Mouse (Mus musculus) CH12.LX (cell line): ENCODE measurements around the gene Tut7.

Experiments used
- CTCF ChIP-seq, 2 experiments: IDR thresholded peaks in 1 of 2; conservative IDR thresholded peaks in 1 of 2; 2 replicates each; pipeline ENCODE4 v1.5.1; 2011 to 2012; ENCODE audit warnings: low read depth in 2 of 2, low read length in 2 of 2, improper control_type of control experiment in 1 of 2, inconsistent platforms in 1 of 2, mild to moderate bottlenecking in 1 of 2, moderate library complexity in 1 of 2
- EP300 ChIP-seq: IDR thresholded peaks from 2 replicates; pipeline ENCODE4 v1.6.1; 2011; ENCODE audit warnings: low read length, improper control_type of control experiment
- MAX ChIP-seq: IDR thresholded peaks from 2 replicates; pipeline ENCODE4 v1.6.1; 2011; ENCODE audit warnings: low read length, improper control_type of control experiment
- POLR2AphosphoS2 ChIP-seq: IDR thresholded peaks from 2 replicates; pipeline ENCODE4 v1.6.1; 2011; ENCODE audit warnings: low read depth, low read length, improper control_type of control experiment
- USF1 ChIP-seq: IDR thresholded peaks from 2 replicates; pipeline ENCODE4 v1.6.1; 2014; ENCODE audit warnings: low read depth, mild to moderate bottlenecking, inconsistent platforms, low read length, improper control_type of control experiment
- ZMIZ1 ChIP-seq: IDR thresholded peaks from 2 replicates; pipeline ENCODE4 v1.6.1; 2012; ENCODE audit warnings: low read depth, mild to moderate bottlenecking, inconsistent platforms, low read length, improper control_type of control experiment

DNA sequence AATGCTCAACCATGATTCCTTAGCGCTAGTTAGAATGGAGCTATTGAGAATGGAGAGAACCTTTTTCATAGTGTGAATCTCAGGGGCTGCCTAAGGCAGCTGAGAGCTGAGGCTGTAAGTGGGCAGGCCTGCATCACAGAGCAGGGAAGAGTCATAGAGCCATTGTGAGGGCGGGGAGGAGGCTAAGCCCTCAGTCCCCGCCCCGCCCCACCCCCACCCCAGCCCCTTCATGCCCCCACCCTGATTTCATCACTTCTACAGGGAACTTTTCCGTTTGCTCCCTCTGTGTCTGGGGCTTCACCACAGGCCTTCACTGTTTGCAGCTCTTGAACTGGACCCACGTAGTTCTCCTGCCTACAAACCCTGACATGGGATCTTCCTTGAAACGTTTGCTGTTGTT lies 91.3 kb downstream of the Tut7 start, which contains the start of gene Spata31d1d:
- TF ChIP-seq ZMIZ1 (no peak), MAX (no peak), USF1 (no peak), POLR2AphosphoS2 (no peak), CTCF (conservative IDR thresholded peaks at IDR 0.05 in 1 of 2, IDR thresholded peaks at IDR 0.05 in 1 of 2; ENCODE audit: low read depth in 2 of 2, low read length in 2 of 2) (no peak), EP300 (no peak)
